Mouse (Mus musculus) kidney, adult 11 months (tissue): ENCODE results near the gene Hist1h2ba.

Source experiments
- DNase-seq: peaks from one replicate; pipeline ENCODE4 v3.0.0; 2022

The Hist1h2ba gene

DNA sequence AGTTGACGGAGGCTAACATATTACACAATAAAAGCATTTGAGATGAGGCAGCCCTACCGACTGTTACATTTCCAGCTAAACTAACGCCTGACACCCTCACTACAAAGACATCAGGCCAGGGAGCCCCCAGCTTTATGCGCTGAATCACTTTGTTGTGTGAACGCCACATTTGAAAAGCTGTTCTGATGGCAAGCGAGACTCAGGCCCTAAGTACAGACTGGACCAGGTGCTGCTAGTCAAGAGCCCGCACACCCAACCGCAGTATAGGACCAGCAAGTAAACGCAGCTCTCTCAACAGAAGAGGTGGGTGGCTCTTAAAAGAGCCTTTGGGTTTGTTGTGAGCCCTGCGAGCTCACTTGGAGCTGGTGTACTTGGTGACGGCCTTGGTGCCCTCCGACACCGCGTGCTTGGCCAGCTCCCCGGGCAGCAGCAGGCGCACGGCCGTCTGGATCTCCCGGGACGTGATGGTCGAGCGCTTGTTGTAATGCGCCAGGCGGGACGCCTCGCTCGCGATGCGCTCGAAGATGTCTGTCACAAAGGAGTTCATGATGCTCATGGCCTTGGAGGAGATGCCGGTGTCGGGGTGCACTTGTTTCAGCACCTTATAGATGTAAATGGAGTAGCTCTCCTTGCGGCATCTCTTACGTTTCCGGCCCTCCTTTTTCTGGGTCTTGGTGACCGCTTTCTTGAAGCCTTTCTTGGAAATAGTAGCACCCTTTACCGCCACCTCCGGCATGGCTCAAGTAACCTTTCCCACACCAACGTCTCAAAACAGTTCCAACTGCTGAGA lies at the start of gene Hist1h2ba:
Gene Hist1h2ba, minus strand, starts transcription at position 736 of the 790 bp plus-strand sequence.
- DNase-seq: no peak

DNA sequence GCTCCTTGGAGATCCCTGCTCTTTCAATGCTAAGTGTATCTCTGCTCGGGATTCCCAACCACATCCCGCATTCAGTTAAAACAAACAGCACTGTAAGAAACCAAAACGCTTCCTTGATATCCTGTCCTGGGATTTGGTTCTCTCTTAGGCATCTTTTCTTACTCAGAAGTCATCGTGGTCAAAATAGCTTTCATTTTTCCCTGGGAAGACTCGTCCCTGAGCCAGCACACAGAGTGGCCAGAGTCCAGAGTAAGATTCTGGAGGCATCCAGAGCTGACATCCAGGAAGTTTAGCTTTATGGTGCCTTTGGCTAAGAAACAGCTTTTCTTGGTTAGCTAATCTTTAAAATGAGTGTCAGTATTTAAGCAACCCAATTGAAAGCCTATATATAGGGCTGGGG lies 38.3 kb upstream of the Hist1h2ba start:
- DNase-seq: no peak

GRCm38 (mm10) chr13:23971870-23972269 lies 37.9 kb upstream of the Hist1h2ba start:
- no peak for DNase-seq

DNA sequence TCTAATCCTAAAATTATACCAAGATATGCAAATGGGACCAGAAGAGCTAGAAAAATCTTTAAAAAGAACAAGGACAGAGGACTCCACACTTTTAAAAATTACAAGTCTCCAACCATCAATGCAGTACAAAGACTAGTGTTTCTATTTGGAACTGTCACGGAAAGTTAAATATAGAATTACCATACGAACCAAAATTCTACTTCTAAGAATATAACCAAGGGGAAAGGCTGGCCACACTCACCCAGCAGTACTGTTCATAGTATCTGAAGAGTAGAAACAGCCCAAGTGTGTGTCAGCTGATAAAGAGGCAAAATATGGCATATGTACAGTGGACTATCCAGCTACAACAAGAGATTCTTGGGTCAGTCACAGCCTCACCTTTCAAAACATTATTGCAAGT lies 31.0 kb upstream of the Hist1h2ba start:
- no peak for DNase-seq

GRCm38 (mm10) chr13:23959776-23960175 lies 25.8 kb upstream of the Hist1h2ba start:
- DNase-seq: no peak

DNA sequence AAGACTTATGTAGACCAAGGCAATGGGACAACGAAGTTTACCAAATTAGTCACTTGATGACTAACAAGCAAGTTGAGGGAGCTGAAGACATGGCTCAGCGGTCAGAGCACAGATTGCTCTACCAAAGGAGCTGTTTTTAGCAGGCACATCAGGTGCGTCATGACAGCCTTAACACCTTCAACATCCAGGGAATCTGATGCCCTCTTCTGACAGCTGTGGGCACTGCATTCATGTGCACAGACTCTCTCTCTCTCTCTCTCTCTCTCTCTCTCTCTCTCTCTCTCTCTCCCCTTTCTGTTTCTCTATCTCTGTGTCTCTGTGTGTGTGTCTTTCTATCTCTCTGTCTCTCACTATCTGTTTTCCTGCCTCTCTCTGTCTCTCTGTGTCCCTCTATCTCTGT lies 17.0 kb upstream of the Hist1h2ba start:
- peak; percentile 31 for DNase-seq

GRCm38 (mm10) chr13:23949484-23950246 lies 15.7 kb upstream of the Hist1h2ba start:
- no peak for DNase-seq

DNA sequence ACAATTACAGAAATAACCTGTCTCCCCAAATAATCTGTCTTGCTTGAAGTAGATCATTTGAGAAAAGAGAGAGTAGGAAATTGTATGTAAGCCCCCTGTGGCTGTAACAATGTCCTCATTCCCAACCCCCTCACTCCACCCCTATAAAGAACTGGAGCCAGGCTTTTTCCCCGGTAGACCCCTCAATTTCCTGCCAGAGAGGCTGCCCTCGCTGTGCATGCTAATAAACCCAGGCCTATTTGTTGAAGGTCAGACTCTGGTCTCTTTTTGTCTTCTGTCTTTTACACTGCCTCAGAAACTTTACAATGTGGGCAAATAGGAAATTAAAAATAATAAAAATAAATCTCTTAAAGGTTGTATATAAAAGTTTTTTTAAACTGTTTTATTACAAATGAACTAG lies 12.3 kb upstream of the Hist1h2ba start:
- DNase-seq: no peak

- no peak for DNase-seq
Measured at GRCm38 (mm10) chr13:23942861-23943260, 8.9 kb upstream of the Hist1h2ba start.

GRCm38 (mm10) chr13:23940291-23940690 lies 6.3 kb upstream of the Hist1h2ba start:
- peak; percentile 5 for DNase-seq

DNA sequence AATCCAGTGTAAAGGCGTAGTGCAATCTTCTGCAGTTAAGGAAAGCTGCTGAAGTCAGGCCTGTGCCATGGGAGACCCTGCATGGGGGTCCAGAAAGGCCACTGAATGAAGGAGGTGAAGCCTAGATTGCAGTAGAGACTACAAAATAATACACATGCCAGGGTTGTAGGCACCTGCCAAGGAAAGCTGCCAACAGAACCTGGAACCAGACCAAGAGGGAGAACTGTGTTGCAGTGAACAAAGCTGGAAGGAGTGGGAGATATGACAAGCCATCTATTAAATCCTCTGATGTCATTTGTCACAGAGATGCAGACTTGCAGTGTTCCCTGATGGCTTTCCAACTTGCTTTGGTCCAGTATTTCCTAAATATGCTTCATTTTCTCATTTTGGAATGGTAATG lies 4.7 kb upstream of the Hist1h2ba start:
- peak; percentile 9 for DNase-seq

DNA sequence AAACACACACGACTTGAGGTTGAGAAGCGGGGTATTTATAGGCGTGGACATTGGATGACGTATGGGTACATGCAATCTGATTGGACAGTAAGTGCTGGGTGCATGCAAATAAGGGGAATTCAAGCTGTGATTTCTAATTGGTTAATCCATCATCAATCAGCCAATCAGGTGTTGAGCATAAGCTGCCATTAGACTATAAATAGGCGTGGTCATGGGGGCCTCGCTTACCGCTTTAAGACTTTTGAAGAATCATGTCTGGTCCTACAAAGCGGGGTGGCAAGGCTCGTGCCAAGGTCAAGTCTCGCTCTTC lies 210 bp upstream of the Hist1h2ba start, which contains the start of gene Hist1h2aa:
Gene Hist1h2aa, plus strand, starts transcription at position 252 of the 310 bp plus-strand sequence.
- no peak for DNase-seq

DNA sequence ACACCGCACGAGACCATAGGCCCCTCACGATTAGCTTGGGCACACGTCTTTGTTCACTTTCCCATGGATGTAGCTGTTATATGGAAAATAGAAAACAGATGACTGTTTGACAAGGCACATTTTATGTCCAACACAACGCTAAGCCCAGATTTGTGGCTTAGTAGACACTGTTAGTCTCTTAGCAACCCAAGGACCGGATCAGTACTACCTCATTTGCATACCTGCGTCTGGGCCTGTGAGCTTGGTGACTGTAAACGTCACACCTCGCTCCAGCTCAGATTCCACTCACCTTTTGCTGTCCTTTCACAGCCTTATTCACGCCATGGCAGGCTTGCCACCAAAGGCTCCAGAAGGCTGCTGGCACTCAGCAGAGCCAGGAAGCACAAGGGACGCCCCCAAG lies 3.1 kb downstream of the Hist1h2ba start:
- no peak for DNase-seq

GRCm38 (mm10) chr13:23930461-23930860 lies 3.5 kb downstream of the Hist1h2ba start:
- no peak for DNase-seq

DNA sequence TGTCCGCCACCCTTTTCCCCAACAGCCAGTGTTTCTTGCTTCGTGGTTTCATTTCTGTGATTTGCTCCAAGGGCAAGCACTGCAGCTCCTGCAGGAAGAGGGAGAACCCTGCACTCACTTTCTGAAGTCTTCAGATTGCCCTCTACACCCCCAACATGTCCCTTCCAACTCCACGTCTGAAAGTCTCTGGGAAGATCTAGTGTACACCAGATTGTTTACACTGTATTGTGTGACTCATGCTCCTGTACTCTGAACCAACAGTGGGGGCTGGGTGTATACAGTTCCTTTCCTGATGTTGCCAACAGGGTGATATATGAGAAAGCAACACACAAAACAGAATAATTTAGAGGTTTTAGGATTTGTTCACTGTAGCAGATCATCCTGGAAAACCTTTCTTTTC lies 5.3 kb downstream of the Hist1h2ba start:
- no peak for DNase-seq

DNA sequence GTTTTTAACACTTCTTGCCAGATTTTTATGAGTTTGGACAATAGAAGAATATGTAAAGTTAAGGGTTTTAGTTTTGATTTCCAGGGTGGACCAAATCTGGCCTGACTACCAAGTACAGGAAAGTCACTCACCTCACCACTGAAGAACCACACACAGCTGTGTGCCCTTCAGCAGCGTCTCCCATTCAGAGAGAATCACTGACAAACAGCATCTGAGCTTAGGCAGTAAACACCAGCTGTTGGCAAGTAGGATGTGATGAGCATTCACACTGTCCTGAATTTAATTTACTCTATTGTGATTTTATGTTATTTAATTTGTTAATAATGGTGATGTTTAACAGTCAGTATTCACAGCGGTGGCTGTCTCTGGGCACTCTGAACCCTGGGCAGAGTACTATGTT lies 8.2 kb downstream of the Hist1h2ba start:
- DNase-seq: no peak

GRCm38 (mm10) chr13:23917674-23918073 lies 16.3 kb downstream of the Hist1h2ba start:
- peak; percentile 15 for DNase-seq

- no peak for DNase-seq
Measured at GRCm38 (mm10) chr13:23916132-23916531, 17.8 kb downstream of the Hist1h2ba start.

GRCm38 (mm10) chr13:23914376-23915167 lies 19.4 kb downstream of the Hist1h2ba start, which contains the start of gene Slc17a4:
Slc17a4 (minus strand) TSS chr13:23915009.
- DNase-seq: peak; percentile 23

- peak; percentile 21 for DNase-seq
Measured at GRCm38 (mm10) chr13:23913791-23914306, 20.1 kb downstream of the Hist1h2ba start.

GRCm38 (mm10) chr13:23911335-23911734 lies 22.6 kb downstream of the Hist1h2ba start:
- no peak for DNase-seq

DNA sequence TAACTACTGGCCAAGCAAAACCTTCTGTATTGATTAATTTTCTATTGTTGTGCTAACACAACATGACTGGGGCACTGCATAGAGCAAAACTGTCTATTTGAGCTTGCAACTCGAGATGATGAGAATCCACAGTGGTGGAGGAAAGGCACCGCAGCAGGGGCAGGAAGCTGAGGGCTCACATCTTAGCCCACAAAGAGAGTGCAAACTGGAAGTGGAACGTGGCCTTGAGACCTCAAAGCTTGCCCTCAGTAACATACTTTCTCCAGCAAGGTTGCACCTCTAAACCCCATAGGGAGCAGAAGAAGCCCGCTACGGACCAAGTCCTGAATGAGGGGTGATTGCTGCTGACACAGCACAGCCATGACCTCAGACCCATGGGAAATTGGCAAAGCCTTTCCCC lies 23.8 kb downstream of the Hist1h2ba start:
- DNase-seq: no peak

- no peak for DNase-seq
Measured at GRCm38 (mm10) chr13:23906906-23907305, 27.1 kb downstream of the Hist1h2ba start.
